ENCODE assay signal across 15 mouse cellular contexts in the genomic region with DNA sequence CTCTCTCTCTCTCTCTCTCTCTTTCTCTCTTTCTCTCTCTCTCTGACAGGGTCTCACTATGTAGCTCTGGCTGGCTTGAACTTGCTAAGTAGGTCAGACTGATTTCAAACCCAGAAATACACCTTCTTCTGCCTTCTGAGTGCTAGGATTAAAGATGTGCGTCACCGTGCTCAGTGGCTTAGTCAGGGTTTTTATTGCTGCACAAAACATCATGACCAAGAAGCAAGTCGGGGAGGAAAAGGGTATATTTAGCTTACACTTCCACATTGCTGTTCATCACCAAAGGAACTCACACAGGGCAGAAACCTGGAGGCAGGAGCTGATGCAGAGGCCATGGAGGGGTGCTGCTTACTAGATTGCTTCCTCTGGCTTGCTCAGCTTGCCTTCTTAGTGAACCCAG. TPM values are rescaled to one million over a fixed set of nuclear protein-coding genes. Genes with fewer than 3 reads are reported as not detected.
"Had no signal": no experiment of that assay in that cellular context is flagged by ENCODE, and none has a peak within 500 bp of the region (broad histone marks: within the 10 kb centered on the region; RNA-seq: fewer than 3 reads in every experiment).

No protein-coding gene starts in this region.

RNA-seq across cellular contexts. Expression of gene Gm525, which starts 9.1 kb away (rescaled TPM):
- polyA plus RNA-seq: heart, embryonic 10.5 days; heart, embryonic 11.5 days; heart, embryonic 12.5 days; heart, embryonic 13.5 days; heart, embryonic 14.5 days; heart, postnatal 0 days; hindbrain, embryonic 10.5 days; hindbrain, embryonic 11.5 days; hindbrain, embryonic 13.5 days; hindbrain, embryonic 14.5 days; hindbrain, embryonic 15.5 days; hindbrain, embryonic 16.5 days; inflammation-experienced regulatory T-cells, adult 6 months; kidney, embryonic 14.5 days; kidney, embryonic 15.5 days had no signal
